Mouse (Mus musculus) intestine, embryonic 14.5 days (tissue): ENCODE measurements at regions not wholly inside any gene's neighbourhood (a gene's known extent, or its start where the extent isn't known, plus 50 kb on each side); places are given as distances from the start of the nearest gene placed in this dataset.
A peak's percentile ranks its signal among the peaks of the same experiment; 100 is the strongest.

Experiments
- ATAC-seq: fragments of 200-750 bp; cut with Nextera tagmentation; replicated peaks from 2 replicates; pipeline ENCODE4 v1.8.0; 2017; ENCODE audit warnings: low read depth, moderate number of reproducible peaks, moderate TSS enrichment, moderate library complexity; ENCODE audit not compliant: low FRiP score, low TSS enrichment
- DNase-seq: peaks from one replicate; pipeline ENCODE4 v3.0.0-alpha.2; 2018; ENCODE audit warnings: low spot score
- H3K27ac ChIP-seq: fragments of 300-500 bp; sonication (generic); 2 replicates; pipeline ENCODE4 v1.5.1; 2014; ENCODE audit warnings: low read depth, mild to moderate bottlenecking, control low read depth
- H3K27me3 ChIP-seq: fragments of 300-500 bp; sonication (generic); replicated peaks from 2 replicates; pipeline ENCODE4 v1.6.1; 2014; ENCODE audit warnings: low read length, control low read depth; ENCODE audit not compliant: control insufficient read depth, insufficient read depth
- H3K36me3 ChIP-seq: fragments of 300-500 bp; sonication (generic); 2 replicates; pipeline ENCODE4 v1.6.1; 2014; ENCODE audit warnings: low read length, control low read depth; ENCODE audit not compliant: control insufficient read depth, insufficient read depth
- H3K4me1 ChIP-seq: fragments of 300-500 bp; sonication (generic); replicated peaks from 2 replicates; pipeline ENCODE4 v1.6.1; 2014; ENCODE audit warnings: low read length, control low read depth, mixed read lengths; ENCODE audit not compliant: control insufficient read depth, insufficient read depth
- H3K4me2 ChIP-seq: fragments of 300-500 bp; sonication (generic); 2 replicates; pipeline ENCODE4 v1.6.1; 2014; ENCODE audit warnings: low read length
- H3K4me3 ChIP-seq: fragments of 300-500 bp; sonication (generic); 2 replicates; pipeline ENCODE4 v1.5.1; 2014; ENCODE audit warnings: low read depth, low read length, control low read depth, mixed read lengths
- H3K9ac ChIP-seq: fragments of 300-500 bp; sonication (generic); 2 replicates; pipeline ENCODE4 v1.6.1; 2014; ENCODE audit warnings: mild to moderate bottlenecking, low read length
- H3K9me3 ChIP-seq: fragments of 300-500 bp; sonication (generic); 2 replicates; pipeline ENCODE4 v1.6.1; 2016; ENCODE audit warnings: low read length, control low read depth; ENCODE audit not compliant: control insufficient read depth
- WGBS: fragments of 180-500 bp; shearing (Covaris S2); extraction: QIAGEN DNeasy Blood & Tissue Kit; methylation state at CpG from one replicate; pipeline ENCODE4 v1.1.7; 2014; 5-methylcytosine and 5-hydroxymethylcytosine counted together

DNA sequence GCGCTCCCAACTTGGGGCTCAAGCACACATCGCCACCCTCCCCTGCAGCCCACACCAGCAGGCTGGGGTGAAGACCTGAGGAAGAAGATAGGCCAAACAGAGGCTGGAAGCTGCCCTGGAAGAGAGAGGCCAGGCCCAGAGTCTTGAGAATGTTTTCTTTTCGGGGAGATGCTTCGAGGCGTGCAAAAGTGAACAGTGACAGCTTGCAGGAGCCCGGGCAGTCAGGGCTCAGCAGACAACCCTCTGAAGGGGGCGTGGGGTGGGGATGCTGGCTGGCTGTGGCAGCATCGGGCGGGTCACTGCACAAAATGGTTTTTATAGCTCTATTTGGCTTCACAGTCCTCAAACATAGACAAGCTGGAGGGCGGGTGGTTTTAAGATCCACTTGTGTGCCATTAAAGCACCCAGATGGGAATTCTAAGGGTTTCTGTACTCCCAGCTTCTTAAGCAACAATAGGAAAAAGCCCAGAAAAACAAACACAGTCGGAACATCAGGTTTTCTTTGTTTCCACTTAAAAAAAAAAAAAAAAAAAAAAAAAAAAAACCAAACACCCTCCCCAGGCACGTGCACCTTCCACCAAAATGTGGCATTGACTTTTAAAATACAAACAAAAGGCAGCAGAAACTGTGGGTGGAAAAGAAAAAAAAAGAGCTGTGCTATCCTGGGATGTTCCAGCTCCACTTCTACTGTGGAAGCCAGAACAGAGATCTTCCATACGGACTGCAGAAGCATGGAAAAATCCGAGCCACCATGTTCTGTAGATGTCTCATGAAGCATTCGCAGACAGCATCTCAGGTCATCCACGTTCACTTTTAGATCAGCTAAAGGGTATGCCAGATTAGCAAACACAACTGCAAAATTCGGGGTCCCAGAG is 123.5 kb downstream of the Ly86 start:
- H3K9ac ChIP-seq, result no peak overlapping the region
- no peak for ATAC-seq
- no peak overlapping the region for H3K4me3 ChIP-seq
- no peak for DNase-seq
- 33% methylated on average over 17 of the region's 17 CpGs for WGBS
- 0 out of 2 replicates have a peak overlapping the region, but pooled peaks have one; percentile 16 for H3K4me2 ChIP-seq
- H3K27me3 ChIP-seq, result no peaks in the 10 kb centered on the region
- H3K9me3 ChIP-seq, result no peaks in the 10 kb centered on the region
- no peaks in the 10 kb centered on the region for H3K36me3 ChIP-seq
- peaks cover 13% of the 10 kb centered on the region for H3K4me1 ChIP-seq
- peak overlapping the region; percentile 34 for H3K27ac ChIP-seq

DNA sequence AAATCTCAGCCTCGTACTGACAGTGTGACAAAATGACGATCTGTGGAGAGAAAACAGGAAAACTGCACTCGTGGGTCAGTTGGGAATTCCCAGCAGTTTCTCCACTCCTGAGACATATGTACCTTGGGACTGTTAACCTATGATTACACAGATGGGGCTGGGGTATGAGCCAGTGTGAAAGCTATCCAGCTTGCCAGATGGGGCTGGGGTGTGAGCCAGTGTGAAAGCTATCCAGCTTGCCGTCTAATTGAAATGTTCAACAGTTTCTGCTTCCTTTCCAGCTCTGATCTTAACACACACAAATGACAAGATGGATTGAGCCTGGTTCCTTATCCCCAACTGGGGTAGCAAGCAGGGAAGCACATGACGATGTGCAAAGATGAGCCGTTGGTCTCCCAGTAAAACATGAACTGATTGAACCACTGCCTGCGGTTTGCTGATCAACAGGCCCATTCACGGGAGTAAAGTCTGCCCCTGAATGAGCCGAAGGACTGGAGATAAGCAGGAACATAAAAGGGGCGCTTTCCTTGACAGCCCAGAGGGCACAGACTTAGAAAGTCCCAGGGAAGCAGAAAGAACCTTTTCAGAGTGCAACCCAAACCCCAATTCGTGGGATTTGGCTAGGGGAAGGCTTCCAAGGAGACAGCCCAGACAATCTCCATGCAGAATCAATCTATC is 125.4 kb downstream of the Ly86 start:
- Histone ChIP-seq H3K9me3 (no peaks in the 10 kb centered on the region), H3K36me3 (no peaks in the 10 kb centered on the region), H3K27me3 (no peaks in the 10 kb centered on the region), H3K4me2 (no peak overlapping the region), H3K4me1 (peaks cover 13% of the 10 kb centered on the region), H3K27ac (no peak overlapping the region), H3K4me3 (no peak overlapping the region), H3K9ac (no peak overlapping the region)
- no peak for DNase-seq
- 31% methylated on average over 11 of the region's 11 CpGs for WGBS
- ATAC-seq, result no peak

DNA sequence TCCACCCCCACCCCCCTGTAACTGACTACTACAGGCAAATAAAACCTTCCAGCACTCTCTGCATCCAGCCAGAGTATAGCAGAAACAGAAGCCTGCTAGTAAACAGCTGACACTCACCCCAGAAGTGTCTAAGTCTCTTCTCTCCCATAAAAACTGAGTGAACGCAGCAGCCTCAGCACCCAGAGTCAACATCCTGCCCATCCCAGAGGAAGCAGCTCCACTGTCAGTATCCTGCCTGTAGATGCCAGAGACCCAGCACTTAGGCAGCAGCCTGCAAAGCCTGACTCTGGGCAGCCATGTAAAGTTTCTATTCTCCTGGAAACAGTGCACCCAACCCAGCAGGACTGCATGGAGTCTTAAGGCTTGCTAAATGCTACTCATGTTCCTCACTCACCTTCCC is 128.4 kb downstream of the Ly86 start:
- H3K27me3 ChIP-seq, result no peaks in the 10 kb centered on the region
- no peaks in the 10 kb centered on the region for H3K36me3 ChIP-seq
- no peaks in the 10 kb centered on the region for H3K9me3 ChIP-seq
- 28% methylated on average over 1 of the region's 1 CpGs for WGBS
- no peak overlapping the region for H3K27ac ChIP-seq
- no peak overlapping the region for H3K4me3 ChIP-seq
- no peak overlapping the region for H3K9ac ChIP-seq
- peaks cover 22% of the 10 kb centered on the region for H3K4me1 ChIP-seq
- no peak for DNase-seq
- ATAC-seq, result no peak
- no peak overlapping the region for H3K4me2 ChIP-seq

DNA sequence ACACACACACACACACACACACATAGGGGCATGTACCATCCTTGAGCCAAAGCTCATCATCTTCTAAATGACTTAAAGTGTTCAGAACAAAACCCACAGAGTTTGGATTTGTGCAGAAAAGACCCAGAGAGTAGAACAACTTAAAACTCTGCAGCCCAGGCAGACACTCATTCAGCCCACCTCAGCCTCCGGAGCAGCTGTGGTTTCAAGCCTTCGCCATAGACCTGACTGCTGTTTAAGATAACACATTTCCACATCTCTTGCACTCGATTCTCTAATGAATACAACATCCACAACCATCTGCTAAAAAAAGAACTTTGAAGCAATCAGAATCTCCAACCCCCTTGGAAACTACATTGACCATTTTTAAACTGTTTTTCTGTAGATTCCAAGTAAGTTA is 130.8 kb downstream of the Ly86 start:
- peaks cover 20% of the 10 kb centered on the region for H3K4me1 ChIP-seq
- 0 out of 2 replicates have a peak overlapping the region, but pooled peaks have one; percentile 27 for H3K27ac ChIP-seq
- ATAC-seq (no peak), DNase-seq (no peak)
- no peaks in the 10 kb centered on the region for H3K36me3 ChIP-seq
- 78% methylated on average over 3 of the region's 3 CpGs for WGBS
- H3K9ac ChIP-seq, result no peak overlapping the region
- no peaks in the 10 kb centered on the region for H3K9me3 ChIP-seq
- H3K4me3 ChIP-seq, result no peak overlapping the region
- no peaks in the 10 kb centered on the region for H3K27me3 ChIP-seq
- H3K4me2 ChIP-seq, result no peak overlapping the region

DNA sequence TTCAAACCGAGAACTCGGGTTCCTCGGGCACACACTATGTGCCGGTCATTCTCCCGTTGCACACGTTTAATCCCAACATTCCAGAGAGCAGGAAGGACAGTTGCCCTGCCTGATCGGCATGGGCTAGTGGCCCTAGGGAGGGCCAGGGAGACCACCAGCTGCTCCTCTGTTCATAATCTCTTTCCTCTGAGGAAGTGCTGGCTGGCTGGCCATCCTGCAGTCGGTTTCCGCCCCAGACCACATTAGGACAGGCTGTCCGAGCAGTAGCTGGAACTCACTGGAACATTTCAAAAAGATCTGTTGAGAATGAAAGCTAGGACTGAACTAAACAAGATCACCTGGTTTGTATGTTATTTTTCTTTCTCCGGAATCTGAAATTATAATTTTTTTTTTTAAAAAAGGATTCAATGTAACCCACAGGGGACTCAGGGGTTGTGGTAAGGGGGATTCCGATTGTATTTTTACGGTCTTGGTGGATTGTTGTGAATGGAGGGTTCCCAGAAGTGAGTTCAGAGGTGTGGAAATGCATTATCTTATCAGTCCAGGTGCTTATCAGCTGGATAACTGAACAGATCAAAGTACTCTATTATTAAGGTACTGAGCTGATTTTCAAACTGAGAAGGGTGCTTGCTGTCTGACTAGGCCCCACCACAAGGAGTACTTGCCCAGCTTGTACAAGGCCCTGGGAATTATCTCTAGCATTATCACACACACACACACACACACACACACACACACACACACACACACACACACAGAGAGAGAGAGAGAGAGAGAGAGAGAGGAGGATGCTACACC is 131.4 kb downstream of the Ly86 start:
- Histone ChIP-seq H3K4me3 (no peak overlapping the region), H3K9me3 (no peaks in the 10 kb centered on the region), H3K4me1 (peaks cover 20% of the 10 kb centered on the region), H3K36me3 (no peaks in the 10 kb centered on the region), H3K9ac (no peak overlapping the region), H3K4me2 (no peak overlapping the region), H3K27ac (0 out of 2 replicates have a peak overlapping the region, but pooled peaks have one; percentile 27), H3K27me3 (no peaks in the 10 kb centered on the region)
- DNase-seq, result no peak
- ATAC-seq, result no peak
- WGBS, result 56% methylated on average over 13 of the region's 13 CpGs

DNA sequence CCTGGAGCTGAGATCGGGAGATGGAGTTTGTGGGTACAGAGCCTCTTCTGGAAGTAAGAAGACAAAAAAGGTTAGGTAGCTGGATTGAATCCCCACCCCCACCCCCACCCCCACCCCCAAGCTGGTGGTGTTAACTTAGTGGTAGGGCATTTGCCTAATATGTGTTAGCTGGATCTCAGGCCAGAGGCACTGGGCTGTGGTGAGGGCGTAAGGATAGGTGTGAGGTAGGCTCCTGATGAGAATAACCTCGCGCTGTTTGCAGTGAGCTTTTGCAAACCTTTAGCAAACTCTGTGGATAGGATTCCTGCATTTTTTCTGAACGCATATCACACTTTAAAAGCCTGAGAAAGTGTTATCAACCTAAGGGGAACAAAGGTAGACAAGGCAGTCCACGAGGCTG is 132.3 kb downstream of the Ly86 start:
- no peak overlapping the region for H3K4me3 ChIP-seq
- DNase-seq (no peak), ATAC-seq (peak; percentile 21; the same call in 1 of the 2 replicates)
- WGBS, result 14% methylated on average over 6 of the region's 6 CpGs
- no peaks in the 10 kb centered on the region for H3K9me3 ChIP-seq
- peaks cover 20% of the 10 kb centered on the region for H3K4me1 ChIP-seq
- no peaks in the 10 kb centered on the region for H3K36me3 ChIP-seq
- H3K27ac ChIP-seq, result peak overlapping the region; percentile 20; the same call in 1 of the 2 replicates
- H3K9ac ChIP-seq, result 0 out of 2 replicates have a peak overlapping the region, but pooled peaks have one; percentile 13
- no peaks in the 10 kb centered on the region for H3K27me3 ChIP-seq
- H3K4me2 ChIP-seq, result peak overlapping the region; percentile 47

DNA sequence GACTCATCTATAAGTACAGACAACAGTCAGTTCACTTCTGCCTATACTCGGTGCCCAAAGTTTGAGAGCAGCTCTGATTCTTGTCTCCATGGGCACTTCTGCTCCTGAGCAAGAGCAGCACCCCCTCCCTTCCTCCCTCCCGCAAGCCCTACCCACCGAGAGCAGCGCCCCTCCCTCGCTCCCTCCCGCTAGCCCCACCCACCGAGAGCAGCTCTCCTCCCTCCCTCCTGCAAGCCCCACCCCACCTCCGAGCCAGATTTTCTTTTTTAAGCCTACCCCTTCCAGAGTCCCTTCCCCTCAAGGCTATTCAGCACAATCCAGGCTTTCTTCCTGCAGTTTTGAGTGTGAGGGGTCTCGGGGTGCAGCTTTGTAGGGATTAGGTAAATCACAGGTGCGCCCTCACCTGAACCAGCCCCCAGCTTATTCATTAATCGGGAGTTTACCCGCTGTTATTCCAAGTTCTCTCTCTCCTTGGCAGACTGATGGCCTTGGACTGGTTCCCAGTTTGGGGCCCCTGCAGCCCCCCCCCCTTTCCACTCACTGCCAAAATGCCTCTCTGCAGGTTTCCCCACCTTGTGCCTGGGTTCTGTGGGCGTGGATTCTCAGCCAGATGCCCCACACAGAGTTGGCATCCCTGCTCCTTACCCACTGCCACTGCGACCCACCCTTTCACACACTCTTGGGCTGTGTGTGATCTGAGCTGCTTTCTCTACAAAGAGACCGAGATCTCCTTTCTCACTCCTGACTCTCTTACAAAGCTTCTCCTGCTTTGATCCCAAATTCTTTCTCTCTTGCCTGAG is 132.9 kb downstream of the Ly86 start:
- peak; percentile 85 for ATAC-seq

More for the DNA sequence above, 132.9 kb downstream of the Ly86 start:
- peak overlapping the region; percentile 47 for H3K4me2 ChIP-seq
- H3K27me3 ChIP-seq, result no peaks in the 10 kb centered on the region
- H3K4me3 ChIP-seq, result no peak overlapping the region
- H3K9me3 ChIP-seq, result no peaks in the 10 kb centered on the region
- H3K9ac ChIP-seq, result peak overlapping the region; percentile 13; the same call in 1 of the 2 replicates
- peak overlapping the region; percentile 20; the same call in 1 of the 2 replicates for H3K27ac ChIP-seq
- peaks cover 22% of the 10 kb centered on the region for H3K4me1 ChIP-seq
- no peaks in the 10 kb centered on the region for H3K36me3 ChIP-seq
- peak; percentile 85 for DNase-seq
- WGBS, result 3% methylated on average over 14 of the region's 15 CpGs
